Mouse (Mus musculus): ENCODE results near the gene S100a7a.

Gene S100a7a

DNA sequence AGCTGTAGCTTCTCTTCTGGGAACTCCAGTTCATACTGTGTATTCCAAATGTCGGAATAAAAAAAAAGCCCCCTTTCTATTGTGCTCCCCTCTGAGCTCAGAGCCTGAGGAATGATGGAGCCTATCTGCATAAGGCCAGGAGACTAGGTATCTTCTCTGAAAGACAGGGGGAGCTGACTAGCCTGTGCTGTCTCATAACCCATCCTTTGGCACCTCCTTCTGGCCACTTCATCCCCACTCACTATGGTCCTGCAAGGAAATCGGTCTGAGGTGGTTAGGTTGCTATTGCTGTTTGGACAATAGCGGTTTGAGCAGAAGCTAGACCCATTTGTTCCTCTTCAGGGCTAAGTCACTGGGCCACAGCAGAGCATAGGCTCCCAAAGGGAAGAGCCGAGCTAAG, 26.0 kb upstream of the S100a7a start:
- peak in 1 of 2 experiments; percentile 35 for DNase-seq (ENCODE audit: low spot score in 2 of 2)

DNA sequence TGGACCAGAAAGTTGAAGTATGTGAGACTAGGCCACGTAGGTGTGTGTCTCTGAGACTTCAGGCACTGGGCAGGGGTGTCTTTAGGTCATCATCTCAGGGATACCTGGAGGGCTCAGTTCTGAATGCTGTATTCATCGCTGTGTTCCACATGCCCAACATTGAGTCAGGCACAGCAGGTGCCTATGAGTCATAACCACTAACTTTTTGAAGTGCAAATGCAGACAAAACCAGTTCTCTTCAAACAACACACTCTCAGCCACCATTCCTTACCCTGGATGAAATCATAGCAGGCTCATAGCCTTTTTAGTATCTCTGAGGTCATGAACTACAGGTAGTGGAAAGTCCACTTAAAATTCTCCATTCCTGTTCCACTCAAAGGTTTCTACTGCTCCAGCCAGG, 24.5 kb upstream of the S100a7a start:
- DNase-seq (ENCODE audit: low spot score in 2 of 2) = no peak

DNA sequence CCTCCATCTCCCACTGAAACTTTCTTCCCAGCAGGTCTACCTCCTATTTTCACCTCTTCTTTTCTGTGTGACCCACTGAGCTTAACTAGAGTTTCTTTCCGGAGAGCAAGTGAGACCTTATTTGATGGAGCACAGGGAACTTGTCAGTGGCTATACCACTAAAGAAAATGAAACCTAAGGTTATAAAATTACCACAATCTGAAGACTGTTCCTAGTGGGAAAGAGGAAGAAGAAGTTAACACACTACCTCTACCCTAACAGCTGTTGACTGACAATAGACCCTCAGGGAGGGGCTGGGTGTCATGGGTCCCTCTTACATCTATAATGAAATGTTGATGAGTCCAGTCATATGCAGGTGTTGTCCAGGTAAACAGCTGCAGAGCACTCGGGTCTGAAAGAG, 21.8 kb upstream of the S100a7a start:
- DNase-seq (ENCODE audit: low spot score in 2 of 2) = no peak

- no peak for DNase-seq (ENCODE audit: low spot score in 2 of 2)
Measured at GRCm38 (mm10) chr3:90638511-90639275, 15.1 kb upstream of the S100a7a start.

DNA sequence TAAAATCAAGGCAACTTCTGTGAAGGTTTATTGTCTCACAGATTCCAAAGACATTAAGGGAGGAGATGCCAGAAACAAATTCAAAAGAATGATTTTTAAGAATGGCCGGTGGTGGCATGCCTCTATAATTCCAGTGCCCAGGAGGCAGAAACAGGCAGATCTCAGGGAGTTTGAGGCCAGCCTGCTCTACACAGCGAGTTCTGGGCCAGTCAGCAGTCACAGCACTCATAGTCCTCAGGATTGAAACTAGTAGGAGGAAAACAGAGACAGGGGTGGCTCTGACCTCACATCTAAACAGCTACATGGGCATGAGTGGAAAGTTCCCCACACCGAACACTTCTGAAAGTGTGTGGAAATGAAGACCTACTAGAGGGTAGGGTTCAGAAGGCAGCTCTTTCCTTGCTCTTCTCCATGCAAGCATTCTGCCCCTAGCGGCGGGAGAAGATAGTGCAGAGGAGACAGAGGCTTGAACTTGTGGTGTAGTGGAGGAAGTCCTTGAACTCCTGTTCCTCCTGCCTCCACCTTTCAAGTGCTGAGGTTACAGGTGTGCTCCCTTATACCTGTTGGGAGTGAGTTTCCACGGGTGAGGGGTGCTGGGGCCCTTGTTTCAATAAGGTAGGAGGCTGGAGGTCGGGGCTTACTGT, 14.2 kb upstream of the S100a7a start:
- DNase-seq (ENCODE audit: low spot score in 2 of 2) = peak; percentile 33 to 53

DNA sequence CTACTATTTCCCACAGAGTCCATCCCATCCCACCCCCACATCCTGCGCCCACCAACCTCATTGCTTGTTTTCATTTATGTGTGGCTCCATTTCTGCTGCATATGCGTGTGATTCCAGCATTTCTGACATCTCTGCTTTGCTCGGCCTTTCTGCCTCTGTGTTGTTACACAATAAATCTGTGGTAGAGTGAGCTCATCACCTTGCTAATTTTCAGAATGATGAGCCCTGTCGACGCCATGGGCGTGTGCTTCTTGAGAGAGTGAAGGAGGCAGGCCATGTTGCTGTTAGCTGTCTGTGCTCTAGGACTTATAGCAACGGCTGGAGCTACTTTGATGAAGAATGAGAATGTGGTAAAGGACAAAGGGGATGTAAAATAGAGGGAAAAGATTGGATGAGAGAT, 12.8 kb upstream of the S100a7a start:
- DNase-seq (ENCODE audit: low spot score in 2 of 2) = no peak

- DNase-seq (ENCODE audit: low spot score in 2 of 2) = peak; percentile 17 to 19
Measured at GRCm38 (mm10) chr3:90644220-90644619, 9.6 kb upstream of the S100a7a start.

DNA sequence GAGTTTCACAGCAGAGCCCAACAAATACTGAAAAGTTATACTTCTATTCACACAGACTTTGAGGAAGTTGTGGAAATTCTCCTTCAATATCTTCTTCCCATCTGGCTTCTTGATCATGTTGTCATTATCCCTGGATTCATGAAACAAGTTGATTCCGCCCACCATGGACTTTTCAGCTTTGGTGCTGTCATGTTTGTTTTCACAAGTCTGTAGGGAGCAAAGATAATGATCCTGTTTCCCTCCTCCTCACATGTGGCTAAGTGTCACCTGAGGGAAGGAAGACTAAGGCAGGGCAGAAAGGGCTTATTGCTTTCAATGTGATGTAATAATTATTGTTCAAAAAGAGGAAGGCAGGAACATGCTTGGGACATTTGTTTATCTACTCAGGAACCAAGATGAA, 6.5 kb upstream of the S100a7a start:
- DNase-seq (ENCODE audit: low spot score in 2 of 2) = no peak

DNA sequence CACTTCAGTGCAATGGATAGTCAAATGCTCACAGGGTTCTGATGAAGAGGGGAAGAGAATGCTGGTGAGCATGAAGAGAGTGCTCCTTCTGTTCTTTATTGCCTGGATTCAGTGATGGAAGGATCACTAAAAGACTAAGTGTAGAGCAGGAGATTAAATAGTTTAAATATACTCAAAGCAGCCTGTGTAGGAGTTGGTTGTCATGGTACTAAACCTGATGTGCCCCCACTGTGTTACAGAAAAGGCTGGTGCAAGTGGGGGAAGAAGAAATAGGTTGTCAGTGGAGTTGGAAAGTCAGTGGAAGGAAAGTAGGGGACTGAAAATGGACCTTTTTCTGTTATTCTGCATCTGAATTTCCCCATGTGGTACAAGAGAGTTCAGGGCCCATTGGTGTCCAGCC, 4.8 kb upstream of the S100a7a start:
- DNase-seq (ENCODE audit: low spot score in 2 of 2) = no peak

DNA sequence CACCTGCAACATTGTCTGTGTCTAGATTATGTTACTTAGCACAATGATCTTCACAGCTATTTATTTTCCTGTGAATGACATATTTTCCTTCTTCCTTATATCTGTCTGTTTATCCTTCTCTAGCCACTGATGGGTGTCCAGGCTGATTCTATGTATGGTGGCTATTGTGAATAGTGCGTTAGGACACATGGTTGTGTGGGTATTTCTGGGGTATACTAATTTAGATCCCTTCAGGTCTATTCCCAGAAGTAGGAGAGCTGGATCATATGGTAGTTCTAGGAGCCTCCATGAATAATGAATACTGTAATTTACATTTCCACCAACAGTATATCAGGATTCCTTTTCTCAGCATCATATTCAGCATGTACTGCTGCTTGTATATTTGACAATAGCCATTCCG, 4.0 kb upstream of the S100a7a start:
- no peak for DNase-seq (ENCODE audit: low spot score in 2 of 2)

- peak; percentile 28 to 49 for DNase-seq (ENCODE audit: low spot score in 2 of 2)
Measured at GRCm38 (mm10) chr3:90652878-90653508, 824 bp upstream of the S100a7a start.

GRCm38 (mm10) chr3:90657405-90657804, 3.6 kb downstream of the S100a7a start:
- DNase-seq (ENCODE audit: low spot score in 2 of 2) = no peak

- peak in 1 of 2 experiments; percentile 12 for DNase-seq (ENCODE audit: low spot score in 2 of 2)
Measured at GRCm38 (mm10) chr3:90659364-90660044, 5.7 kb downstream of the S100a7a start.

DNA sequence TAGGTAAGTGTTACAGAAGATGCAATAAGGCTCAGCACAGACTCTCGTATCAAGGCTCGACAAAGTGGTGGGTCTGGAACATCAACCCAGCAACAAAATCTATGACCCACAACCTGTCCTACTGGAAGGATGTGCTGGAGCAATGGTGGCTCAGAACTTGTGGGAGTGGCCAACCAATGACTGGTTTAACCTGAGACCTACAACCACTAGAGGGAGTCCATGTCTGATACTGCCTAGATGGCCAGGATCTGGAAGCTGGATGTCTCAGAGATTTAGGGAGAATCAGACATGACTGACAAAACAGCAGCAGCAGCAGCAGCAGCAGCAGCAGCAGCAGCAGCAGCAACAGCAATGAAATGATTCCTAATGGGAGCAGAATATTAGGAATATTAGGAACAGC, 10.4 kb downstream of the S100a7a start:
- DNase-seq (ENCODE audit: low spot score in 2 of 2) = no peak

DNA sequence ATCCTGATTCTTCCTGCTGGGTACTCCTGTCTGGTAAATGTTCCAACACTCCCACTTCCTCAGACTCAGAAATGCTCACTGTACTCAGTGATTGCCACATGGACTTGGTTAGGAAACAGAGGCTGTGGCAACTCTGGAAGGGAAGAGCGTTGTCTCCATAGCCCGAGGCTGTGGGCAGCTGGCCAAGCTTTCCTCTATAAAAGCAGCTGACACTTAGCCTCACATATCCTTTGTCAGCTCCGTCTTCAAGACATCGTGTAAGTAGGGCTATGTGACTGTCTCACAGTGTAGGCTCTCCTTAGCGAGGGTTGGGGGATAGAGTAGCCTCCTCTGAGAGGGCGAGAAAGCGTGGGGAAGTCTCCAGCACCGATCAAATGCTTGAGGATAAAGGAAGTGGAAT, 15.0 kb downstream of the S100a7a start, which contains the start of gene S100a8:
TSS of gene S100a8 (plus strand) at position 133 of the 400 bp plus-strand sequence.
- DNase-seq (ENCODE audit: low spot score in 2 of 2) = peak in 1 of 2 experiments; percentile 40

DNA sequence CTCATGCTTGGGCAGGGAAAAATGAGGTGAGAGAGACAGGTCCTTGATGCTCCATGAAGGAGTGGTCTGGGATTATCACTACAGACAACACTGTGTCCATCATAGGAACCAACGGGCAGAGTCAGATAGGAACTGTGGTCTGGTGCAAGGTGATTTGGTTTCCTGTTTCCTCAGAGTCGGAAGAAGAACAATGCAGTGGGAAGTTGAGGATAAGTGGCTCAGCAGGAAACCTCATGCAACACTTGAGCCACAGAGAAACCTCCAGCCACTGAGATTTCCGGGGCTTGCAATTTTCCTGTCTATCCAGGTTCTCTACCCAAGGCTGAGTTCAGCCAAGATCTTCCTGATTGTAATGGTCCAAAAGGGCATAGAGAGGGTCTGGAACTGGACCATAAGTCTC, 24.8 kb downstream of the S100a7a start:
- no peak for DNase-seq (ENCODE audit: low spot score in 2 of 2)

DNA sequence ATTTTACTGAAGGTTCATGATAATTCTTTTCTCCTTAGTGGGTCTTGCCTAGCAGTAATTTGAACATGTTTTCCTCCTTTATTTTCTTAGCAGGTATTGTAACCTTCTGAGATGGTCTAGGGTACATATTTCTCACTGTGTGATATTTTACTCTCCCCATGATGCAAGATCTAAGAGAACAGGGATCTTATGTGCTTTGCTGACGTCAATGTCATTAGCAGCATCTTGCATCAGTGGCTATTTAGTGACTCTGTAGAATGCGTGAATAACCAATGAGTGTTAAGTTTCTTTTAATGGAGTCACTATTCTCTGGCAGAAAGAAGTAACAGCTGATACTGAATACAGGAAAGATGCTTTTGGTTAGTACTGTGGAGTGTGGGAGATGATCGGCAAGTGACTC, 30.1 kb downstream of the S100a7a start:
- no peak for DNase-seq (ENCODE audit: low spot score in 2 of 2)

GRCm38 (mm10) chr3:90686835-90687234, 33.0 kb downstream of the S100a7a start:
- DNase-seq (ENCODE audit: low spot score in 2 of 2) = no peak

DNA sequence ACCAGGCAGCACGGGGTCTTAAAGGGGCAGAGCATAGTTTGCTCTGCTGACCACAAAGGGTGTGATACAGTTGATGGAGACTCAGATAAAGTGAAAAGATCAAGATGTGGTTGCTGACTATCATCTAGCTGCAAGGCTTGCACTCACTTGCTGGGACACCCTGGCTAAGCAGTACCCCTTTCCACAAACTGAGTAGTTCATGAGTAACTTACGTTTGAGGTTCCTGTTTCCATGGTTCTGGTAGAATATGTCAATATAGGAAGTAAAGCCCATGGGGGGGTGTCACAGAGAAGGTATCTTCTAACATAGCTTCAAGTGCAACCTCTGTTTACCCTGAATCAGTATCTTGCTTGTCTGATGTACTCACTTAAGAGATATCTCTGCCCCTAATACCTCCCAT, 39.7 kb downstream of the S100a7a start:
- no peak for DNase-seq (ENCODE audit: low spot score in 2 of 2)

DNA sequence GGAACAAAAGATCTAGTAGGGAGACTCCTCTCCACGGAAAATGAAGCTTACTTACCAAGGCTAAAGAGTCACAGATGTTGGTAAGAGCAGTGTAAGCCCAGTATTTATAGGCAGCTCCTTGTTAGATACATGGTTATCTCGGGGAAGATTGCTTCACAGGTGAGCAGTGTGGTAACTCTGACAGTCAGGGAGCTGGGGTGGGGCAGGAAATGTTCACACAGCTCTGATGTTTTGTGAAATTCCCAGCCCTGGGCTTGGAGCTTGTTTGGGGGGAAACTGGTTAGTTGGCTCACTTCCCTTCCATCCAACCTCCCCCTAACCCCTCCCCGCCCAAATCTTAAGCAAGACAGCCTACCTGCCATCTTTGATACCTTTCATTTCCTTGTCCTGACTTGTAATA, 41.8 kb downstream of the S100a7a start, which contains the start of gene S100a9:
TSS of gene S100a9 (minus strand) at position 109 of the 400 bp plus-strand sequence.
- no peak for DNase-seq (ENCODE audit: low spot score in 2 of 2)

- DNase-seq (ENCODE audit: low spot score in 2 of 2) = no peak
Measured at GRCm38 (mm10) chr3:90702244-90702643, 48.4 kb downstream of the S100a7a start.
